Mouse (Mus musculus): ENCODE results near the gene Alkbh7.

The Alkbh7 gene

GRCm38 (mm10) chr17:56997029-56997667 lies at the start of gene Alkbh7:
Gene Alkbh7 (plus strand): TSS chr17:56997339.
- DNase-seq, result peak; percentile 98

GRCm38 (mm10) chr17:56950915-56951314 lies 46.2 kb upstream of the Alkbh7 start:
- DNase-seq, result peak; percentile 45

DNA sequence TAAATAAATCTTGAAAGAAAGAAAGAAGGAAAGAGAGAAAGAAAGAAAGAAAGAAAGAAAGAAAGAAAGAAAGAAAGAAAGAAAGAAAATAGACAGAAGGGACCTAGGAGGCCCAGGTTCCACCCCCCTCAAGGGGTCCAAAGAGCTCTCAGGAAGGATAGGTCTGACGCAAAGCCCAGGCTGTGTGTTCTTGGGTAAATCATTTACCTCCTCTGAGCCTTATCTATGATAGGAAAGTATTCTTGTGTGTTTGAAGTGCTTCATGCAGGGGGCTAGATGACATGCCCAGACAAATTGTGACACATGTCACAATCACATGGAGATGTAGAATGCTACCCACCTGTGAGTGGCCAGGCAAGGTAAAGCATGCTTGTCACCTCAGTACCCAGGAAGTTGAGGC lies 44.5 kb upstream of the Alkbh7 start:
- no peak for DNase-seq

DNA sequence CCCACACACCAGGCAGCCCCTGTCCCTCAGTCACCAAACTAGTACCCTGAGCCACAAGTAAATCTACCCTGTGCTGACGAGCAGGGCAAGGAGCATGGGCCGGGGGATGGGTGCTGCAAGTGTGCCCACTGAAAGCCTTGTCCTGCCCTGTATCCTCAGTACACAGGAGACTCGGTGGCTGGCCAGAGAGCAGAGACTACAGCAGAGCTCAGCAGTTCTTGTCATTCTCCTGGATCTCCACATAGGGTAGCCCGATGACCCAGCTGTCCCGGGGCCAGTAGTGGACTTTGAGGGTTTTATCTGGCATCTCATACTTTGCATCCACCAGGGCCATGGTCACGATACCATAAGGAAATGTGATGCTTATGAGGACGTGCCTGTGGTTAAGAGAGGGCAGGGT lies 42.3 kb upstream of the Alkbh7 start:
- DNase-seq, result no peak

DNA sequence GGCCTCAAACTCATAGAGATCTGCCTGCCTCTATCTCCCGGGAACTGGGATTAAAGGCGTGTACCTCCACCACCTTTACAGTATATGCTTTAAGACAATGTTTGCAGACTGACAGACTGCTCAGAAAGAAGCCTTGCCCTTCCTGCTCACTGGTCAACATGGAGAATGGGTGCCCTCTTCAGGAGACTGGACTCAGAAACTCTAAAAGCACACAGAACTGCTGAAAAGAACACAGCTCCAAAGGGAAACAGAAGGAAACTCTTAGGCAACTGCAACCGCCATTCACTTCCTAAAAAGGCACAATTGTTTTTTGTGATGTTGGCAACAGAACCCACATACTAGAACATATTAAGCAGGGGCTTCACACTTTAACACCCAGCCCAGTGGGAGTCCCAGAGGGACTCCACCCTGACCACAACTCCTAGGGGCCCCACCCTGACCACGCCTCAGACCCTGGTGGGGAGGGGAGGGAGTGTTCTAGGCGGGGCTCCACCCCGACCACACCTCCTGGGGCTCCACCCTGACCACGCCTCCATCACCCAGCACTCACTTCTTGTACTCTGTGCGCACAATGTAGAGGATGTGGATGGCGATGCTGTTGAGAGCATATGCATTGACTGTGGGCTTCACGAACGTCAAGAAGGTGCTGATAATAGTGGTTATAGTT lies 39.2 kb upstream of the Alkbh7 start:
- DNase-seq, result no peak

GRCm38 (mm10) chr17:56958667-56959066 lies 38.5 kb upstream of the Alkbh7 start:
- no peak for DNase-seq

DNA sequence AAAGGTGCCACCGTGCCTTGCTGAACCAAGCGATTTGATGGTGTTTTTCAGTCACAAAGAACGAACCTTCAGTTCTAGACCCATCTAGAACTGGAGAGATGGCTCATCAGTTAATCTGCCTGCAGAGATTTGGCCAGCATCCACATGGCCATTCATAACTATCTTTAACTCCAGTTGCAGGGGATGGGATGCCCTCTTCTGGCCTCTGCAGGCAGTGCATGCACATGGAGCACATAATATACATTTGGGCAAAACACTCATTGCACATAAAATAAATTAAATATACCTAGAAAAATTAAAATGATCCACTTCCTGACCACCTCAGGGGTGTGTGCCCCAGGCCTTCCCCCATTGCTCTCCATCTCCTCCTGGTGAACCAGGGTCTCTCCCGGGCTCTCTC lies 35.3 kb upstream of the Alkbh7 start:
- no peak for DNase-seq

DNA sequence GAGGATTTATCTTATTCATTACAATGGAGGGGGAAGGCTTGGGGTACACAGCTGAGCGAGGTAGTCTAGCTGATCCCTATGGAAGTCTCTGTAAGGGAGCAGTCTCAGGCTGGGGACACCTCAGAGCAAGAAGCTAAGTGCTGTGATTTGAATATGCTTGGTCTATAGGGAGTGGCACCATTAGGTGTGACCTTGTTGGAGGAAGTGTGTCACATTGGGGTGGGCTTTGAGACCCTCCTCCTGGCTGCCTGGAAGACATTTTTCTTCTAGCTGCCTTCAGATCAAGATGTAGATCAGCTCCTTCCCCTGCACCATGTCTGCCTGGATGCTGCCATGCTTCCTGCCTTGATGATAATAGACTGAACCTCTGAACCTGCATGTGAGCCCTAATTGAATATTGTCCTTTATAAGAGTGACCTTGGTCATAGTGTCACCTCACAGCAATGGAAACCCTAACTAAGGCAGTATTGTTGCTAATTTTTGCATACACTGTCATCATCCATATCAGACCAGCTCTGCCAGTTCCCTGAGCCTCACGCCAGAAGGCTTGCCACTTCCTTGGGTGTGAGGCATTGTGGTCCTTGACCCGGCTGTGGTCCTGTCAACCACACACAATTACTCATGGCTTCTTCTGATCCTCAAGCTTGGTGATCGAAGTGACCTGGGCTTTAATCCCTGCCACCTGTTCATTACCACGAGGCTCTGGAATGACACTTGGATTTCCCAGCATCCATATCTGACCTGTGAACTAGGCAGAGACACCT lies 34.3 kb upstream of the Alkbh7 start:
- no peak for DNase-seq

DNA sequence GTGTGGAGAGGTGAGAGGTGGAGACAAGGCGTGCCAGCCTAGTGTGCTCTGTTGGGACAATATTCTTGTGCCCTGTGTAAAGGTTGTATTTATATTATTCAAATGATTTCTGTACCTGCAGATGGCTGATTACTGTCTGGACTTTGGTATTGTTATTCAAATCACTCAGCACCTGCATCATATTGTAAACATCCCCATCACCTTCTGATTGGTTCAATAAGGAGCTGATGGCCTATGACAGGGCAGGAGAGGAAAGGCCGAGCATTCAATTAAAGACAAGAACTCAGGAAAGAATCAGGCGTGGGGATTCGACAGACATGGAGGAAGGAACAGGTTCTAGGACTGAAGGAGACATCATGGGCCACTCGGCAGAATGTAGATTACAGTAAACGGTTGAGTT lies 33.5 kb upstream of the Alkbh7 start:
- DNase-seq, result no peak

- no peak for DNase-seq
These were observed 27.8 kb upstream of the Alkbh7 start for GRCm38 (mm10) chr17:56969321-56969720.

DNA sequence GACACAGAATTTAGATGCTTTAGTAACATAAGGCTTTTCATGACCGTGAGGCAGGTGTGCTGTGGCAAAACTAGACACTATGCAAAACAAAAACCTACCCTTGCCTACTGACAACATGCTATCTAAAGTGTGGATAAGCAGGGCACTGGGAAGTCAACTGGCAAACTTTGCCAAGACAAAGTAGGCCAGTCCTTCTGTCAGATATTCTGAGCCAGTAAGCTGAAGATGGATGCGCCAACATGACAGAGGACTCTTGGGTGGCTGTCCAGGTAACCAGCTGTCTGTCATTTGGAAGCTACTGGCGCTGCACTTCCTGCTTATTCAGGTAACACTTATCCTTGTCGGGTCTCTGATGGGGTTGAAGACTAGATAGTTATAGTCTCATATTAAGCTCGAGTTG lies 27.1 kb upstream of the Alkbh7 start:
- no peak for DNase-seq

DNA sequence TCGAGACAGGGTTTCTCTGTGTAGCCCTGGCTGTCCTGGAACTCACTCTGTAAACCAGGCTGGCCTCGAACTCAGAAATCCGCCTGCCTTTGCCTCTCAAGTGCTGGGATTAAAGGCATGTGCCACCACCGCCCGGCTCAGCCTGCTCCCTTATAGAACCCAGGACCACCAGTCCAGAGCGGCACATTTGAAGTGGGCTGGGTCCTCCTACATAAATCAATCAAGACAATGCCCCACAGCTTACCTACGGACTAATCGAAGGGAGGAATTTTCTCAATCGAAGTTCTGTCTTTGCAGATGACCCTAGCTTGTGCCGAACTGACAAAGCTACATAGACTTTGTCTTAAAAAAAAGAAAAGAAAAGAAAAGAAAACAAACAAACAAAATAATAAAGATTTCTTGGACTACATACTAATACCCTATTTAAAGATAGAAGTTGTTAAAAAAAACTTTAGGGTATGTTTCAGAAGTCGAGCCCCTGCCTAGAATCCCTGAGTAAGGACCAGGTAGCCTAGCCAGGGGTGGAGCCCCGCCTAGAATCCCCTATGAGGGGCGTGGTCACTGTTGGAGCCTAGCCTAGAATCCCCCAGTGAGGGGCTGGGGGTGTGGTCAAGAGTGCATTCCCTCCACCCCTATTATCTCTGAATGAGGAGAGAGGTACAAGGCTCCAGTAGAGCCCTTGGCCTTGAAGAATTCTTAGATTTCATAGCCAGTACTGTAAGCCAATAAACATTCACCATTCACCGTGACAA lies 23.0 kb upstream of the Alkbh7 start:
- no peak for DNase-seq

- no peak for DNase-seq
These were observed 22.4 kb upstream of the Alkbh7 start for GRCm38 (mm10) chr17:56974708-56975240.

DNA sequence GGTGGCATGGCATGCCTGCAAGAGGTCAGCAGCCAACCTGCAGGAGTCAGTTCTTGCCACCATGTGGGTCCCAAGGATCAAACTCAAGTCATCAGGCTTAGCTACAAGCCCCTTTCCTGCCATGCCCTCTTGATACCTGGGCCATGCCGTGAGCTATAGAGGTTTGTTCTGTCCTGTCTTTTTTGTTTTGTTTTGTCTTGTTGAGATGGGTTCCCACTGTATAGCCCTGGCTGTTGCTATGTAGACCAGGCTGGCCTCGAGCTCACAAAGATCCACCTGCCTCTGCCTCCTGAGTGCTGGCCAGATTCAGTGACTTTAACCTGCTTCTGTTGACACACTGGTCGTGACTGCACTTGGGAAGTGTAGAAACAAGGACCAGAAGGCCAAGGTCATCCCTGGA lies 21.7 kb upstream of the Alkbh7 start:
- DNase-seq, result no peak

DNA sequence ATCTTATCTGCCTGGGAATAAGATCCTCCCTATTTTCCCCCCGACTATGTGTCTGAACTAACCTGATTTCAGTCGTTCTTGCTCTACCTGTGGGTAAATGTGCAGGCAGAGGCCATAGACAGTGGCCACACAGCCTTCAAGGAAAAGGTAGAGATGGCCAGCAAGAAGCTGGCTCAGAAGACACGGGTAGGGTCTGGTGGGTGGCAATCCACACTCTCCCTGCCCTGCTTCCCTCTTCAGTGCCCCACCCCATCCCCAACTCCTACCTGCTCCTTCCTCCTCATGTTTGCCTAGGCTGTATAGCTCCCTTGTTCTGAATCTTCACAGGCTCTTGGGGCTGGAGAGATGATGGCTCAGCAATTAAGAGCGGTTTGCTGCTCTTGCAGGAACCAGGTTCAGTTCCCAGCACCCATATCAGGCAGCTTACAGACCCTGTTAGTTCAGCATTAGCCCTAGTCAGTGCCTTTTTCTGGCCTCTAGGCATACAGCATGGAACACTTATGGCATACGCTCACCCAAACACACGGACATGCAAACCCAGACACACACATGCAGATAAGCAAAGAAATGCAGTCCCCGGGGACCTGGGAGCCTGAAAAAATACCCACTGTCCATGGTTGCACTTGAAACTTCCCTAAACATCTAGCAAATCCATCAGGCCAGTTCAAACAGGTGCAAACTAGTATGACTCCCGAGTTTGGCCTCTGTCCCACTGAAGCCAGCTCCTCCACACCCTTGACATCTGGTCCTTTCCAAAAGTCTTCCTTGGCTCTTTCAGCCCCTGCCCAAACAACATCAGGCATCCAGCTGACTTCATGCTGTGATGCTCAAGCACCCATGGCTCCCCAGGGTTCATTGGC lies 20.4 kb upstream of the Alkbh7 start:
- no peak for DNase-seq

- no peak for DNase-seq
These were observed 17.6 kb upstream of the Alkbh7 start for GRCm38 (mm10) chr17:56979524-56979923.

DNA sequence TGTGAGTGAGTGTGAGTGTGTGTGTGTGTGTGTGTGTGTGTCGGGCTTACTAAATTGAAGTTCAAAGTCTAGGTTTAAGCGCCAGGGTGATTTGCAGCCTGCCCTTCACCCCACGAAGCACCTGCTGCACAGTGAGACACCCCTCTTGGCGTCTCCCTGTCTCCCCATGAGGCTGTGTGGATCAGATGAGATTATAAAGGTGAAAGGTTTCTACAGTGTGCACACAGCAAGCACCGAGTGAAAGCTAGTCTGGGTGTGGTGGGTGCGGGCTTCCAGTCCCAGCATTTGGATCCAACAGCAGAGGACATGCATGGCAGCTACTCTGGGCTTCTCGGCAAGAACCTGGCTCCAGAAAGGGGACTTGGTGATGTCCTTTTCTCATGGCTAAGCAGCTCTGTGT lies 16.1 kb upstream of the Alkbh7 start:
- no peak for DNase-seq

DNA sequence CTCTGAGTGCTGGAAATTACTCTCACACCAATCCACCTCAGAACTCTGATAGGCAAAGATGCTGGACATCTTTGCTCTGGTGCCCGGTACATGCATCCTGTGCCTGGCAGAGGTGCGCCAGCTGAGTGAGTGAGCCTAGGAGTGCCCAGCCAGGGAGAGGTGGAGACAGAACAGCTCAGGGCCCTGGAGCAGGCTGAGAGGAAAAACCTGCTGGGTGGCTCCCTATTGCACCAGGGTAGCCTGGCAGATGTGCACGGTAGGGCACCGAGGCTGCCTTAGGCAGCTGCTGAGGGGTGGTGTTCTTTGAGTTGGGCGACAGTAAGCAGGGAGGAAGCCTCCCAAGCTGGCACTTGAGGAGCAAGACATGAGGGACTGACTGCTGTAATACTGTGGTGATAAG lies 15.1 kb upstream of the Alkbh7 start, which contains the start of gene Acer1:
Acer1 (minus strand) TSS at position 114 of the 400 bp plus-strand sequence.
- DNase-seq, result no peak

- no peak for DNase-seq
These were observed 12.3 kb upstream of the Alkbh7 start for GRCm38 (mm10) chr17:56984886-56985285.

- no peak for DNase-seq
These were observed 11.5 kb upstream of the Alkbh7 start for GRCm38 (mm10) chr17:56985656-56986055.

GRCm38 (mm10) chr17:56986105-56986805 lies 10.9 kb upstream of the Alkbh7 start:
- DNase-seq, result no peak
